Mouse (Mus musculus): ENCODE measurements around the gene Tmem37.

DNA sequence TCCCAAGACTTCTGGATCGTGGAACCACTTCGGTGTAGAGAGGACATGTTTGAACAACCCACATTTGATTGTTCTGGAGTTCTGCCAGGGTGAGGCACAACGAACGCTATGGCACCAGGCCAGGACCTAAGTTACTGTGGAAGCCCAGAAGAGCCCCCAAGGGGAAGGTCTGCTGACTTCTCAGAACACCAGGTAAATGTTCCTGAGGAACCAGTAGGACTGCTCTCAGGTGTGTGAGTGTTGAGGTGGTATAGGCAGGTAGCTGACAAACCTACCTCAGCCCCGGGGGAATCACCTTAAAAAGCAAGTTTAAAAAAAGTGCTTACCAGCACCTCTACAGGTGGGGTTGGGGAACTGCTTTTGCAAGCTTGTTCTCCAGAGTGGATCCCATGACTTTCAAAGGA lies 31.7 kb upstream of the Tmem37 start:
- TF ChIP-seq CTCF (IDR thresholded peaks at IDR 0.05; ENCODE audit: control insufficient read depth, insufficient read depth, insufficient read length) = no peak
- no peak for TF ChIP-seq MAX (IDR thresholded peaks at IDR 0.05)
- TF ChIP-seq USF1 (IDR thresholded peaks at IDR 0.05; ENCODE audit: low read depth) = no peak
- no peak for TF ChIP-seq CEBPB (IDR thresholded peaks at IDR 0.05; ENCODE audit: low read depth)
- TF ChIP-seq FOSL1 (IDR thresholded peaks at IDR 0.05; ENCODE audit: insufficient read depth, low read length, poor library complexity, severe bottlenecking) = no peak

Measured in C2C12 (cell line).